Mouse (Mus musculus): Measurements from ENCODE around the gene Fam131b.

Fam131b gene

DNA sequence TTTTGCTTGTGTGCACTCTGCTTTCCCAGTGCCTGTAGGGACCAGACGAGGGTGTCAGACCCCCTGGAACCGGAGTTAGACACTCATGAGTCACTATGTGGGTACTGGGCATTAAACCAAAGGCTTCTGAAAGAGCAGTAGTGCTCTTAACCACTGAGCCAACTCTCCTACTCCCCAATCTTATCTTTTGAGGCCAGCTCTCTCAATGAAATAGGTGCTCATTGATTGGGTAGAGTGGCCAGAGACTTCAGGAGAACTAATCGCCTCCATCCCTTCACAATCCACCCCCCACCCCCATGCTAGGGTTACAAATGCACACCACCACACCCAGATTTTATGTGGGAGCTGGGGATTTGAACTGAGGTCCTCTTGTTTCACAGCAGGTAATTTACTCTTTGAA, 4.3 kb upstream of the Fam131b start:
- DNase-seq (ENCODE audit: low spot score in 2 of 2) = no peak

DNA sequence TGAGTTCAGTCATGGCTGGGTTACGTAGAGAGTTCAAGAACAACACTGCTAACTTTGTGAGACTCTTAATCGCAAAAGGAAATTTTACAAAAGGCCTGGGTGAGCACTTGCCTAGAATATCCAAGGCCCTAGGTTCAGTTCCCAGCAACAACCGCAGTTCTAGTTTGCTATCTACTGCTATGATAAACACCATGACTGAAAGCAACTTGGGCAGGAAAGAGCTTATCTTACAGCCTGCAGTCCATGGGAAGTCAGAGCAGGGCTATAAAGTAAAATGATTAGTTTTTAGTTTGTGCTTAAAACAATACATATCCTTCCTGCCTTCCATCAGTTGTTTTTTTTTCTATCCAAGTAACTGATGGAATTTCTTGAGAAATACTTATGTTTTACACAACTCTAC, 2.1 kb upstream of the Fam131b start:
- DNase-seq (ENCODE audit: low spot score in 2 of 2) = no peak

DNA sequence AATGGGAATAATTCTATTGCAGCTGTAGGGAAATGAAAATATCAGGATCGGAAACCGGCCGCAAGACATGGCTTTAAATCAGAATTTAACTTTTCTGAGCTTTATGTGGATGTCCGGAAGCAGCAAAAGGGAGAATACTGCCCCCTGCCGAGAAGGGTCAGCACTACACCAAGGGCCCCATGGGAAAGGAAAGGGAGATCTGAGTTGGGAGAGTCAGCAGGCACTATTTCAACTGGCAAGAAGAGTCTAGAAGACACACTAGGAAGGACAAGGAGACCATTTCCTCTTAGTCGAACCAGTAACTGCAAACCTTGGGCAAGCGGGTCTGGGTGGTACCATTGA, 796 bp upstream of the Fam131b start:
- peak; percentile 67 to 79 for DNase-seq (ENCODE audit: low spot score in 2 of 2)

DNA sequence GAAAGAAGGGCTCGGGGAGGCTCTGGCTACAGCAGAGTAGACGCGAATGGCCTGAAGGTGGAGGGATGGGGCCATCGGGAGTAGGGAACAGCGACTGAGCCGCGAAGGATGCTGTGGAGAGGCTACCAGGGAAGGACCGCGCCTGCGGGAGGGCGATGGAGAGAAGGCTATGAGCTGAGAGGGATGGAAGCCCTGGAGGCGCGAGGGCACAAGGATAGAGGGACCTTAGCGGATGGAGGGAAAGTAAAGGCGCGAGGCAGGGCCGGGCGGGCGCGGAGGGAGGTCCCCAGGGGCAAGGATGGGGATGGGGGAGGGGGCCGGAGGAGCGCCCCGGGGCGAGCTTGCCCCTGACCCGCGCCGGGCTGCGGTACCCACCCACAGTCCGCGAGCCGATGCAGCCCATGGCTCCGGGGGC, 369 bp downstream of the Fam131b start:
- peak in 1 of 2 experiments; percentile 43 for DNase-seq (ENCODE audit: low spot score in 2 of 2)

DNA sequence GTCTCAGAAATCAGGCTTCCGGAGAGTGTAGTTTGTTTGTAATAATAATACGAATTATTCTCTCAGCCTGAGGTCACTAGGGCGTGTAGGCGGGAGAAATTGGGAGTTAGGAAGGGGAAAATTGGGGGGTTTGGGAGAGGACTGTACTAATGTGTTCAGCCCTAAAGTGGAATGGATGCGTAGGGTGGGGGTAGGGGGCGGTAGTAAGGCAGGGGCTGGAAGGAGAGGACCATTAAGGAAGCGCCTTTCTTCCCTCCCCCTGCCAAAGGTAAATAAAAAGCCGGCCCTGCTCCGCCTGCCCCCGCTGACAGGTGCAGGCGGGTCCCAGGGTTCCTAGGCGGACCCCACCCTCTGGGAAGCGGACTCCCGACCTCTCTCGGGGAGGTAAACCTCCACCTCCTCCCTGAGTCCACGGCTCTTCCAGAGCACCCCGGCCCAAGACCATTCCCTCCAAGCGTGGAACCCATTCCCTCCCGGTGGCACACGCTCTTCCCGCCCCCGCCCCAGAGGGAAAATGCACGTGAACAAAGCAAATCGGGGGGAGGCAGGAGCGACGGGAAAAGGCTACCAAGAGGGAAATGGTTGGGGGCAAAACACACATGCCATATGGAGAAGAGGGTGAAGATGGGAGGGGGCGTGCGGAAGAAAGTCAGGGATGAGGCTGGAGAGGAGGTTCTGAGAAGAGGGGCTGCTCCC, 924 bp downstream of the Fam131b start:
- no peak for DNase-seq (ENCODE audit: low spot score in 2 of 2)

DNA sequence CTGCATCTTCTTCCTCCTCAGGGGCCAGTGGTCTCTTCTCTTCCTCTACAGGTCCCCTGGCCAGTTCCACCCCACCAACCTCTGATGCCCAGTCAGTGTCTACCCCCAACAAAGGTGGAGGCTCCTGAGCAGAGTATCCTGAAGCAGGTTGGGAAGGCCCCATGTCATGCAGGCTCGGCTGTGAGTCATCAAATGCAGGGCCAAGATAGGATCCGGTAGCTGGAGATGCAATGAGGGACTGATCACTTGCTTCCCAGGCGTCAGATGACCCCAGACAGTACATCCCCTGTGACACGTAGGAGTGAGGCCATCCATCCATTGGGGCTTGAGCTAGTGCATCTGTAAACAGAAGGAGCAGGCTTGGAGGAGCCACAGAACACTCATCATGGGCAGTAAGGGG, 6.2 kb downstream of the Fam131b start:
- no peak for DNase-seq (ENCODE audit: low spot score in 2 of 2)

DNA sequence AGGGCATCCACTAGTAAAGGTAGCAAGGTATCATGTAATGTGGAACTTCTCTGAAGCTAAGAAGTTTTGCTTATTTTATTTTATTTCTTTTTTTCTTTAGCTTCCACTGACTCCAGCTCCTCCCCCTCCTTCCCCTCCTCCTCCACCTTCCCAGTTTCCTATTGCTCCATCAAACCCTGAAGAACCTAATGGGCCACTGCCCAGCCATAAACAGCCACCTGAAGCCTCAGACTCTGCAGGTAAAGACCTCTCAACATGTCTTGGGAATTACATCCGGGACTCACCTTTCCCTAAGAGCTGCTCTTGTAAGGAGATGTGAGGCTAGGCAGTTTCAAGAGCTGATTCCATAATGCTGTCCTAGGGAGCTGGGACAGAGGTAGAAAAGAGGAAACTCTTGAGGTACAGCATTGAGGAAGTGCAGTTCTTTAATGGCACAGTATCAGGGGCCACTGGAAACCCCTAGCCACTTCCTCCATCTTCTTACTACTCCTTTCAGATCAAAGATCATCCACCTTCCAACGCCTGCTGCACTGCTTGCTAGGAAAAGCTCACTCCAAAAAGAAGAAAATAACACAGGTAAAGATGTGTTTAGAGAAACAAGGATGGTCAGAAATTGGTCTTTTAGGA, 13.9 kb downstream of the Fam131b start:
- no peak for DNase-seq (ENCODE audit: low spot score in 2 of 2)

DNA sequence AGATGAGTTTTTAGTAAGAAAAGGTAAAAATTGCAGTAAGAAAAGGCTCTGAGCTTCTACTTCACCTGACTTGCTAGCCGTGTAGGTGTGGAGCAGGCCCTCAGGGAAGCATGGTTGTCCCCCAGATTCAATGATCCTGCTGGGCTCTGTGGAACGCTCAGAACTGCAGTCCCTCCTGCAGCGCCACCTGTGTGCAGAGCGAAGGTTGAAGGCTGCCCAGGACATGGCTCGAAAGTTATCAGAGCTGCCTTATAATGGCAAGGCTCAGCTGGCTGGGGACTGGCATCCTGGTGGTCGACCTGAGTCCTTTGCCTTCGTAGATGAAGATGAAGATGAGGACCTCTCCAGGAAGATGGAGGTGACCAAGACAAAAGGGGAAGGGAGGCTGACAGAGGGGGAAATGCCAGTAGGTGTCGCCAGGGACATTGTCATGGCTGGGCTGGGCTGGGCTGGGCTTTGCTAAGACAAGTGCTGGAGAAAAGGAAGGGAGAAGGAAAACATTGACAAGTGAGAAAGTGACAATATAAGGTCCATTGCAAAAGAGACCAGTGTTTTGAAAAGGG, 14.5 kb downstream of the Fam131b start:
- no peak for DNase-seq (ENCODE audit: low spot score in 2 of 2)

DNA sequence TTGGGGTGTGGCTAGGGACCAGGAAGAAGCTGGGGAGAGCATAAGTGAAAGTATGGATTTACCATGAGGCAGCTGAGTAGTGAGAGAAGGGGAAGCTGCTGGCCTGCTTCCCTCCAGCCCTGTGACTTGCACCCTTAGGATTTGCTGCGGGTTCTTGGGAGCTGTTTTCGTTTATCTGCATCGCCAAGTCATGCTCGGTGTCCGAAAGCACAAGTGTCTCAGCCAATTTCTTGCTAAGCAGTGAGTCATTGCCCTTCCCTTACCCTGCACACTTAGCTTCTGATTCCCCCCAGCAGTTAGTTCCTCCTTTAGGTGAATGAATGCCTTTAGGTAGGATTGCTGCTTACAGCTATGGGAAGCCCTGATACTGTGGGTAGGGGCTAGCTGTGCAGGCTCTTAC, 25.1 kb downstream of the Fam131b start:
- DNase-seq (ENCODE audit: low spot score in 2 of 2) = no peak

DNA sequence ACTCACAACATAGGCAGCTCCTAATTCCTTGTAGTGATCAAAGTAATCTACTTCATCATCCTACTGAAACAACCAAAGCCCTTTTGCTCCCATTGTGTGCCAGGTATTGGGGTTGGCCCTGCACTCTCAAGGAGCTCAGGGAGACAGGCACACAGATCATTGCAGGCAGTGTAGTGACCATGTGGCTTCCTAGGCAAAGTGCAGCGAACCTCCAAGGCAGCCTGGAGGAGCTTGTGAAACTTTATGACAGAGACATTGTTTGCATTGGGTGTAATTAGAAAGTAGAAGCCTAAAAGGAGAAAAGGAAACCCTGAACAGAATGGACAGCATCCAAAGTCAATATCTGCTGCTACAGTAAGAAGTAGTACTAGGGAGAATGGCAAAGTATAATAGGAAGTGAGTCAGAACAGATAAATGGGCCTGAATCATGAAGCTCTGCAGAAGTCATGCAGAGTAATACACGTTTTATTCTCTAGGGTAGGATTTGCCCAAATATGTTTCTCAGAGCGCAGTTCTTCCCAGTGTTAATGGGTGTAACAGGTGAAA, 28.8 kb downstream of the Fam131b start:
- no peak for DNase-seq (ENCODE audit: low spot score in 2 of 2)

DNA sequence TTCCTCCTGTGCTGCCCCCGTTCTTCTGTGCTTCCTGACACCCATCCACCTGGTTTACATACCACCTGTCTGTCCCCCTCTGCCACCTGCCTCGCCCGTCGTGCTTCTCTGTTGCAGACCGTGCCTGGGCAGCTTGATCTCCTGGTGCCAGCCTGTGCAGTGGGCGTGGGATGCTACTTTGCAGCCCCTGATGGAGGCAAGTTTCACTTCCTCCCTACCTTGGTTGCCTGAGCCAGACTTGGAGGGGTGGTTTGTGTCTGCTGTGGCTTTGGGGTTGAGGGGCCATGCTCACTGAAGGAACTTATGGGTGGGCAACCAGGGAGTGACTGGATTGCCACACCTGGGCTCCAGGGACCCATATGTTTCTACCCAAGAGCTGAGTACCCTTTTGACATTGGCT, 31.1 kb downstream of the Fam131b start:
- DNase-seq (ENCODE audit: low spot score in 2 of 2) = no peak

DNA sequence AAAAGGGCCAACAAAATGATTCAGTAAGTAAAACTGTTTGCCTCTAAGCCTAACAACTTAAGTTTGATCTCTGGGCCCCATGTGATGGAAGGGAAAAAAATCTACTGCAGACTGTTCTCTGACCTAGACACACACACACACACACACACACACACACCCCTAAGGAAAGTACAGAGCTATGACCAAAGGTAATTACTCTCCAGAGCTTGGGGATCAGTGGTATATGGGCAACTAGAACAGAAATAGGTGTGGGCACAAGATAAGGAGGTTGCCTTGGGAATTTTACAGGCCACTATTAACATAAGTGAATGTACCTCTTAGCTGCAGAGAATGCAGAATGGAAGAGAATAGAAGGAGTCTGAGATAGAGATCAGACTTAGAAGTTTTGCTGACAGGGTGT, 36.9 kb downstream of the Fam131b start:
- no peak for DNase-seq (ENCODE audit: low spot score in 2 of 2)

DNA sequence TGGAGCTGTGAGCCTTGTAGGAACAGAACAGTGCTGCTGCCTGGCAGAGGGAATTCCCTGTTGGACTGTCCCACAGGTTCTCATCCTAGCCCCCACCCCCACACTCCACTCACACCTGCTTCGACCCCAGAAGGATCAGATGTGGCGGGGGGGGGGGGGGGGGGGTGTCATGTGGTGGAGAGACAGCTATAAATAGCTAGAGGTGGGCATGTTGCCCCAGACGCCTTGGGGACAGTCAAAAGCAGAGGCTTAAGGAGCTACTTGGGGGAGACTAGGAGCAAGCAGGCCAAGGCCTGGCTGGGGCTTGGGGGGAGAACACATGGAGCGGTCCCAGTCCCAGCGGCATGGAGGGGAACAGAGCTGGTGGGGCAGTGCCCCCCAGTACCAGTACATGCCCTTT, 38.0 kb downstream of the Fam131b start, which contains the start of gene Clcn1:
TSS of gene Clcn1 (plus strand) at position 238 of the 400 bp plus-strand sequence.
- DNase-seq (ENCODE audit: low spot score in 2 of 2) = no peak

DNA sequence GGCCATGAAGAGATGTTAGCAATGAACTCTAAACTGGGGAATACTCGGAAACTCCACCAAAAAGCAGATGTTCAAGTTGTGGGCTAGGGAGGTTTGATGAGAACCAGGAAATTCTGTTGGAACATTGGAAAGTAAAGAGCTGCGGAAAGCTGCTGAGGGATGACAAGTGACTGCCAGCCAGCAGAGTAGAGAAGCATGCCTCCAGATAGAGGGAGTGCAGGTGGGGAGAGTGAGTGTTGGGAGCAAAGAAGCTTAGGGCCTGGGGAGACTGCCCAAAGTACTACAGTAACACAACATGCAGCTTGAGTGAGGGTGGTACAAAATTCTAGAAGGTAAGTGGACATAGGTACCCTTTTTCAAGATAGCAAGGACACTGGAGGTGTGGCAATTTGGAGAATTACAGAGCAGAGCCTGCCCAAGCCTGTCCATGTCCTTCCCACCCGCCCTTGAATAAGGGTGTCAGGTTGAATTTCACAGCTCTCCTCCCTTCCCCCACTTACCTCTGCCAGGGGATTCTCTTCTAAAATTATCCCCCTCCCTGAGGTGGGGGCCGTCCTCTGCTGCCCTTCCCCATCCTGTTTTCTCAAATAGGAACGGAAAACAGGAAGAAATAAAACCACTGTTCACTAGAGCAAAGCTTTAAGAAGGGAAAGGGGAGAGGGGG, 41.4 kb downstream of the Fam131b start:
- no peak for DNase-seq (ENCODE audit: low spot score in 2 of 2)

DNA sequence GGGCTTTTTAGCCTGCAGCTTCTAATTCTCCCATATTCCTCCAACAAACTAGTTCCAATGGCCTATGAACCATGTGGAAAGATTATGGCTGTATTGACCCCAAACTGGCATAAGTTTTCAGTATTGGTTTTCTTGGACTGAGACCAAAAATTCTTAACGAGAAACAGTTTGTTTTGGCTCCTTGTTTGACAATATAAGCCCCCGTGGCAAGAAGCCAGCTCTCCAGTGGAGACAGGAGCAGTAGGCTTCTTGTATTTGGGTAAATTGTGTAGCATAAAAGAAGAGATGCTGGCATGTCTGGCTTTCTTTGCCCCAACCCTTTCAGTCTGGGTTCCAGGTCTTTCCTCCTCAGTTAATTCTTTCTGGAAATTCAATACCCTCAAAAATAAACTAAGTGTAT, 48.3 kb downstream of the Fam131b start:
- no peak for DNase-seq (ENCODE audit: low spot score in 2 of 2)

DNA sequence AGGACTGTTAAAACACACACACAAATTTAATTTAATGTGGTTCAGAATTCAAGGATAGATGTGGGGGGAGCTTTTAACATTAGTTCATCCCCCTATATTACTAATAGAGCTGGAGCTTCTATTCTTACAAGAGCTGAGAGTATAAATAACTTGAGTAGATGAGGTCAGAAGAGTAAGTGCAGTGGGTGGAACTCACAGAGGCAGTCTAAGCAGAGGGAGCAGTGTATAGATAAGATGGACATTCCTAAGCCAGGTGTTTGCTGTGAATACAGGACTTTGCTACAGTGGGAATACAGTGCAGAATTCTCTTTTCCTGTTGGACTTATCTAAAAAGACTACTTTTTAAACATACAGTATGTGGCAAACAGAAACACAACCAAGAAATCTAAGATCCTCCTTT, 53.6 kb downstream of the Fam131b start:
- no peak for DNase-seq (ENCODE audit: low spot score in 2 of 2)

DNA sequence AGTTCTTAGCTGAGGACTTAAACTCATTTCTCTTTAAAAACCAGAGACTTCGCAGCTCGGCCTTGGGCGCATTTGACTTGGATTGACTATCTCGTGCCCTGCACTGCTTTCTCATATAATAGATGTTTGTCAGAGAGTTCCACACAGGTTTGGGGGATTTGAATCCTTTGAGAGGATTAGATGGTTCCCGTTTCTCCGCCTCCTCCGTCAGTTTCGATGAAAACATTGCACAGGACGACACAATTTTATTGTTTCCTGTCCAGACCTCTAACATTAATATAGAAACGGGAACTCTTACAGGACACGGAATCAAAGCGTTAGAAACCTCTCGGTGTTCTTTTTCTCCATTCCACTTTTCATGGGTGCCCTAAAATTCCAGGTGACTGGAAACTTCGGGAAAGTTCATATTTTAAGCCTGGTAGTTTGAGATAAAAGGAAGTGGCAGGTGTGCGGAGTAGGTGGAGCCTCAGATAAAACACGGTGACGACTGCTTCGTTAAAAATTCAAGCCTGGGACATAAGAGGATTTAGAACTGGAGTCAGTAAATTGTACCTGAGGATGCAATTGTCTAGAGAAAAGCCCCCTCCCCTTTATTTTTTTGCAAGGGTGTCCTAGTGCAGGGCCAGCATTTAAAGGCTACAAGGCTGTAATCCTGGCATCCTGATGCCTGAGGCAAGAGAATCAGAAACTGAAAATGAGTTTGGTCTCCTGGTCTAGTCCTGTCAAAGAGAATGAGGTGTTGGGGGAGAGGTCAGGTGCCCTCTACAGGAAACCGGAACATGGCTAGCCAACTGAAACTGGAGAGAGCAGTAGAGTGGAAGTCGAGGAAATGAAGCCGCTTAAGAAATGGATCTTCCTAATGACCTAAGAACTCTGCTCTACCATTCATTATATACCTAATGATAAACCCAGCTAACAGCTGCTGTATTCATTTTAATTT, 58.8 kb downstream of the Fam131b start:
- DNase-seq (ENCODE audit: low spot score in 2 of 2) = no peak
